Mouse (Mus musculus) heart, embryonic 14.5 days (tissue): ENCODE results near the gene Stra6. TPM values are rescaled to one million over a fixed set of nuclear protein-coding genes. Genes with fewer than 3 reads are reported as not detected.

Source experiments
- ATAC-seq: fragments of 200-750 bp; cut with Nextera tagmentation; 2 replicates; pipeline ENCODE4 v1.8.0; 2017; ENCODE audit warnings: low read depth, moderate TSS enrichment; ENCODE audit not compliant: insufficient number of reproducible peaks, insufficient read depth, low FRiP score
- H3K27ac ChIP-seq, 2 experiments: fragments of 200-500 bp in 1 of 2; fragments of 300-500 bp in 1 of 2; sonication (generic) in 1 of 2; replicated peaks in 1 of 2; 2 replicates each; pipeline ENCODE4 v1.5.1; 2012 to 2014; ENCODE audit warnings: low read depth in 2 of 2, low read length in 2 of 2, control low read depth in 1 of 2, mild to moderate bottlenecking in 1 of 2, mixed read lengths in 1 of 2; ENCODE audit not compliant: control insufficient read depth in 1 of 2, insufficient read depth in 1 of 2
- H3K27me3 ChIP-seq: fragments of 300-500 bp; sonication (generic); 2 replicates; pipeline ENCODE4 v1.6.1; 2014; ENCODE audit warnings: mild to moderate bottlenecking, low read length, control low read depth; ENCODE audit not compliant: control insufficient read depth, insufficient read depth
- H3K36me3 ChIP-seq: fragments of 300-500 bp; sonication (generic); 2 replicates; pipeline ENCODE4 v1.6.1; 2014; ENCODE audit warnings: mild to moderate bottlenecking, control low read depth, low read length, mixed read lengths; ENCODE audit not compliant: control insufficient read depth, insufficient read depth
- H3K4me1 ChIP-seq, 2 experiments: fragments of 200-500 bp in 1 of 2; fragments of 300-500 bp in 1 of 2; sonication (generic) in 1 of 2; 2 replicates each; pipeline ENCODE4 v1.6.1; 2012 to 2014; ENCODE audit warnings: low read length in 2 of 2, control low read depth in 1 of 2, mixed read lengths in 1 of 2; ENCODE audit not compliant: control insufficient read depth in 2 of 2, insufficient read depth in 2 of 2
- H3K4me2 ChIP-seq: fragments of 300-500 bp; sonication (generic); 2 replicates; pipeline ENCODE4 v1.6.1; 2014; ENCODE audit warnings: mild to moderate bottlenecking, low read length
- H3K4me3 ChIP-seq, 2 experiments: fragments of 200-500 bp in 1 of 2; fragments of 300-500 bp in 1 of 2; sonication (generic) in 1 of 2; 2 replicates each; pipeline ENCODE4 v1.5.1; 2012 to 2014; ENCODE audit warnings: low read length in 2 of 2, mild to moderate bottlenecking in 2 of 2, control low read depth in 1 of 2, low read depth in 1 of 2, moderate library complexity in 1 of 2; ENCODE audit not compliant: control insufficient read depth in 1 of 2, insufficient read depth in 1 of 2
- H3K9ac ChIP-seq: fragments of 300-500 bp; sonication (generic); 2 replicates; pipeline ENCODE4 v1.6.1; 2014; ENCODE audit warnings: mild to moderate bottlenecking, low read length
- H3K9me3 ChIP-seq: fragments of 300-500 bp; sonication (generic); 2 replicates; pipeline ENCODE4 v1.6.1; 2016; ENCODE audit warnings: low read length, control low read depth; ENCODE audit not compliant: control insufficient read depth
- WGBS: fragments of 180-500 bp; shearing (Covaris S2); extraction: QIAGEN DNeasy Blood & Tissue Kit; methylation state at CpG from one replicate; pipeline ENCODE4 v1.1.7; 2014; 5-methylcytosine and 5-hydroxymethylcytosine counted together
- polyA plus RNA-seq: library from polyadenylated mRNA; unstranded; fragments of >200 nt; fragmentation: Nextera tagmentation; extraction: Ambion mirVana; gene quantifications from 2 replicates; pipeline ENCODE4 v1.2.1, GENCODE M21; 2014

Gene Stra6
- polyA plus RNA-seq, 1 experiment from 2014 or later = 0.57 TPM

- H3K9ac ChIP-seq = no peak overlapping the region
- H3K4me1 ChIP-seq = no peaks in the 10 kb centered on the region
- no peak overlapping the region for H3K4me2 ChIP-seq
- H3K27me3 ChIP-seq = peaks cover 8% of the 10 kb centered on the region
- no peaks in the 10 kb centered on the region for H3K9me3 ChIP-seq
- H3K4me3 ChIP-seq = no peak overlapping the region
- no peak overlapping the region for H3K27ac ChIP-seq
- H3K36me3 ChIP-seq = no peaks in the 10 kb centered on the region
- ATAC-seq = no peak
- WGBS = 47% methylated on average over 5 of the region's 5 CpGs
Measured at GRCm38 (mm10) chr9:58028841-58029240, 34.7 kb upstream of the Stra6 start.

GRCm38 (mm10) chr9:58029635-58030034 is 34.0 kb upstream of the Stra6 start:
- Histone ChIP-seq H3K27me3 (peaks cover 10% of the 10 kb centered on the region), H3K36me3 (no peaks in the 10 kb centered on the region), H3K9ac (no peak overlapping the region), H3K4me3 (no peak overlapping the region), H3K4me2 (no peak overlapping the region), H3K27ac (no peak overlapping the region), H3K9me3 (no peaks in the 10 kb centered on the region), H3K4me1 (no peaks in the 10 kb centered on the region)
- WGBS = 82% methylated on average over 6 of the region's 6 CpGs
- no peak for ATAC-seq

GRCm38 (mm10) chr9:58031895-58032294 is 31.7 kb upstream of the Stra6 start:
- Histone ChIP-seq H3K36me3 (no peaks in the 10 kb centered on the region), H3K27ac (no peak overlapping the region), H3K9ac (no peak overlapping the region), H3K27me3 (peaks cover 12% of the 10 kb centered on the region), H3K9me3 (no peaks in the 10 kb centered on the region), H3K4me3 (no peak overlapping the region), H3K4me1 (no peaks in the 10 kb centered on the region), H3K4me2 (no peak overlapping the region)
- 60% methylated on average over 5 of the region's 5 CpGs for WGBS
- no peak for ATAC-seq

GRCm38 (mm10) chr9:58035519-58035918 is 28.1 kb upstream of the Stra6 start:
- H3K4me1 ChIP-seq = no peaks in the 10 kb centered on the region
- no peak overlapping the region for H3K9ac ChIP-seq
- no peak for ATAC-seq
- no peaks in the 10 kb centered on the region for H3K9me3 ChIP-seq
- peaks cover 25% of the 10 kb centered on the region for H3K27me3 ChIP-seq
- no peaks in the 10 kb centered on the region for H3K36me3 ChIP-seq
- H3K27ac ChIP-seq = no peak overlapping the region
- WGBS = 75% methylated on average over 2 of the region's 2 CpGs
- H3K4me2 ChIP-seq = no peak overlapping the region
- no peak overlapping the region for H3K4me3 ChIP-seq

GRCm38 (mm10) chr9:58035951-58036698 is 27.5 kb upstream of the Stra6 start:
- Histone ChIP-seq H3K9ac (no peak overlapping the region), H3K4me3 (no peak overlapping the region), H3K4me1 (no peaks in the 10 kb centered on the region), H3K36me3 (no peaks in the 10 kb centered on the region), H3K27ac (no peak overlapping the region), H3K27me3 (peaks cover 25% of the 10 kb centered on the region), H3K9me3 (no peaks in the 10 kb centered on the region), H3K4me2 (no peak overlapping the region)
- ATAC-seq = no peak
- 61% methylated on average over 7 of the region's 7 CpGs for WGBS

- H3K27me3 ChIP-seq = peaks cover 25% of the 10 kb centered on the region
- WGBS = 78% methylated on average over 4 of the region's 4 CpGs
- no peak overlapping the region for H3K4me3 ChIP-seq
- no peak for ATAC-seq
- H3K36me3 ChIP-seq = no peaks in the 10 kb centered on the region
- H3K4me2 ChIP-seq = no peak overlapping the region
- no peaks in the 10 kb centered on the region for H3K9me3 ChIP-seq
- H3K9ac ChIP-seq = no peak overlapping the region
- H3K4me1 ChIP-seq = peaks cover 0 to 2% of the 10 kb centered on the region in 2 experiments; a peak in 1 of 4 replicates
- no peak overlapping the region for H3K27ac ChIP-seq
Measured at GRCm38 (mm10) chr9:58036961-58037360, 26.6 kb upstream of the Stra6 start.

- WGBS = 35% methylated on average over 19 of the region's 19 CpGs
- H3K4me3 ChIP-seq = no peak overlapping the region
- no peak overlapping the region for H3K4me2 ChIP-seq
- no peak overlapping the region for H3K27ac ChIP-seq
- peaks cover 0 to 4% of the 10 kb centered on the region in 2 experiments; a peak in 1 of 4 replicates for H3K4me1 ChIP-seq
- 0 out of 2 replicates have a peak, but pooled peaks have one; percentile 33 for ATAC-seq
- H3K27me3 ChIP-seq = peaks cover 21% of the 10 kb centered on the region
- H3K36me3 ChIP-seq = no peaks in the 10 kb centered on the region
- no peaks in the 10 kb centered on the region for H3K9me3 ChIP-seq
- H3K9ac ChIP-seq = no peak overlapping the region
Measured at GRCm38 (mm10) chr9:58038500-58039168, 25.0 kb upstream of the Stra6 start.
